Mouse (Mus musculus) heart, adult 2 months (tissue): ENCODE data around the gene Cpe. TPM values are rescaled to one million over a fixed set of nuclear protein-coding genes. Genes with fewer than 3 reads are reported as not detected.

ENCODE experiments used
- DNase-seq, 2 experiments: peaks; one replicate each; pipeline ENCODE4 v3.0.0; 2021
- H3K27ac ChIP-seq: fragments of 200-600 bp; 2 replicates; pipeline ENCODE4 v1.8.1; 2022
- H3K27me3 ChIP-seq: fragments of 200-500 bp; 2 replicates; pipeline ENCODE4 v1.6.1; 2012; ENCODE audit warnings: mild to moderate bottlenecking, low read length, inconsistent platforms, mixed read lengths; ENCODE audit not compliant: control insufficient read depth, insufficient read depth
- H3K36me3 ChIP-seq: fragments of 200-500 bp; 2 replicates; pipeline ENCODE4 v1.6.1; 2012; ENCODE audit warnings: low read length, inconsistent platforms; ENCODE audit not compliant: control insufficient read depth, insufficient read depth
- H3K4me1 ChIP-seq: fragments of 200-500 bp; 2 replicates; pipeline ENCODE4 v1.6.1; 2011; ENCODE audit warnings: low read length; ENCODE audit not compliant: control insufficient read depth, insufficient read depth
- H3K4me3 ChIP-seq: fragments of 200-600 bp; 2 replicates; pipeline ENCODE4 v1.8.1; 2022
- H3K79me2 ChIP-seq: fragments of 200-500 bp; replicated peaks from 2 replicates; pipeline ENCODE4 v1.6.1; 2012; ENCODE audit warnings: mild to moderate bottlenecking, inconsistent platforms, low read length, moderate library complexity, mixed read lengths; ENCODE audit not compliant: control insufficient read depth, insufficient read depth
- H3K9ac ChIP-seq: fragments of 200-500 bp; 2 replicates; pipeline ENCODE4 v1.6.1; 2012; ENCODE audit warnings: low read depth, mild to moderate bottlenecking, control low read depth, inconsistent platforms, low read length, mixed read lengths
- CTCF ChIP-seq: fragments of 200-600 bp; IDR thresholded peaks from 2 replicates; pipeline ENCODE4 v1.8.1; 2022; ENCODE audit warnings: antibody characterized with exemption, mild to moderate bottlenecking, moderate library complexity
- EP300 ChIP-seq: fragments of 200-500 bp; IDR thresholded peaks from 2 replicates; pipeline ENCODE4 v1.6.1; 2011; ENCODE audit warnings: low read depth, low read length, control low read depth; ENCODE audit not compliant: insufficient read depth
- POLR2A ChIP-seq: fragments of 200-500 bp; IDR thresholded peaks from 2 replicates; pipeline ENCODE4 v1.6.1; 2011; ENCODE audit warnings: mild to moderate bottlenecking, low read depth, low read length, control low read depth; ENCODE audit not compliant: insufficient read depth
- WGBS: fragments of 180-500 bp; shearing (Covaris S2); methylation state at CpG from one replicate; pipeline ENCODE4 v1.1.7; 2018; 5-methylcytosine and 5-hydroxymethylcytosine counted together
- intact Hi-C: fragments of 180-260 bp; cut with DNase I; formaldehyde crosslinking; loops from one replicate; pipeline ENCODE4 v1.15.1; 2025
- polyA plus RNA-seq: library from polyadenylated mRNA; depleted of rRNA; stranded (reverse); fragments of >200 nt; gene quantifications from 2 replicates; pipeline ENCODE4 v1.2.3, GENCODE M21; 2012
- total RNA-seq, 2 experiments: library from RNA; stranded (reverse); gene quantifications; 2 replicates each; pipeline ENCODE4 v1.2.3; 2021

Cpe gene
- total and polyA plus RNA-seq, 3 experiments: 112 to 256 (median 241) TPM

GRCm38 (mm10) chr8:64597042-64597970 lies 95.5 kb downstream of the Cpe start:
- no peak for TF ChIP-seq EP300
- TF ChIP-seq CTCF: peak; percentile 90
- TF ChIP-seq POLR2A: no peak
- Histone ChIP-seq H3K4me1 (no peaks in the 10 kb centered on the region), H3K4me3 (no peak overlapping the region), H3K36me3 (no peaks in the 10 kb centered on the region), H3K79me2 (no peaks in the 10 kb centered on the region), H3K27me3 (no peaks in the 10 kb centered on the region), H3K27ac (no peak overlapping the region), H3K9ac (no peak overlapping the region)
- intact Hi-C loops: no loop called here
- 44% methylated on average over 21 of the region's 21 CpGs for WGBS
- DNase-seq: peak; percentile 48 to 75

GRCm38 (mm10) chr8:64596396-64596795 lies 96.5 kb downstream of the Cpe start:
- TF ChIP-seq POLR2A: no peak
- no peak for TF ChIP-seq EP300
- TF ChIP-seq CTCF: no peak
- no peaks in the 10 kb centered on the region for H3K79me2 ChIP-seq
- H3K9ac ChIP-seq: no peak overlapping the region
- no peaks in the 10 kb centered on the region for H3K36me3 ChIP-seq
- H3K4me1 ChIP-seq: no peaks in the 10 kb centered on the region
- intact Hi-C loops: no loop called here
- H3K27ac ChIP-seq: no peak overlapping the region
- no peaks in the 10 kb centered on the region for H3K27me3 ChIP-seq
- DNase-seq: no peak
- no peak overlapping the region for H3K4me3 ChIP-seq
- WGBS: 74% methylated on average over 4 of the region's 4 CpGs

- no peak overlapping the region for H3K9ac ChIP-seq
- 92% methylated on average over 1 of the region's 1 CpGs for WGBS
- 0 out of 2 replicates have a peak, but pooled peaks cover 2% of the 10 kb centered on the region for H3K27me3 ChIP-seq
- H3K4me1 ChIP-seq: no peaks in the 10 kb centered on the region
- no peak for DNase-seq
- intact Hi-C loops: no loop called here
- no peak overlapping the region for H3K27ac ChIP-seq
- H3K4me3 ChIP-seq: no peak overlapping the region
- H3K36me3 ChIP-seq: no peaks in the 10 kb centered on the region
- no peaks in the 10 kb centered on the region for H3K79me2 ChIP-seq
- no peak for TF ChIP-seq POLR2A
- no peak for TF ChIP-seq EP300
- TF ChIP-seq CTCF: no peak
Observed at GRCm38 (mm10) chr8:64590456-64590855, 102.4 kb downstream of the Cpe start.

- no peak overlapping the region for H3K9ac ChIP-seq
- H3K36me3 ChIP-seq: no peaks in the 10 kb centered on the region
- H3K27ac ChIP-seq: no peak overlapping the region
- no peaks in the 10 kb centered on the region for H3K4me1 ChIP-seq
- no peak for DNase-seq
- WGBS: 61% methylated on average over 3 of the region's 3 CpGs
- intact Hi-C loops: no loop called here
- TF ChIP-seq POLR2A (no peak), CTCF (no peak), EP300 (no peak)
- H3K79me2 ChIP-seq: no peaks in the 10 kb centered on the region
- no peak overlapping the region for H3K4me3 ChIP-seq
- H3K27me3 ChIP-seq: 0 out of 2 replicates have a peak, but pooled peaks cover 2% of the 10 kb centered on the region
Observed at GRCm38 (mm10) chr8:64582887-64583286, 110.0 kb downstream of the Cpe start.

GRCm38 (mm10) chr8:64578221-64578620 lies 114.6 kb downstream of the Cpe start:
- H3K4me3 ChIP-seq: no peak overlapping the region
- 30% methylated on average over 8 of the region's 8 CpGs for WGBS
- H3K27ac ChIP-seq: no peak overlapping the region
- TF ChIP-seq POLR2A: no peak
- TF ChIP-seq EP300: no peak
- no peak for TF ChIP-seq CTCF
- H3K79me2 ChIP-seq: no peaks in the 10 kb centered on the region
- DNase-seq: no peak
- H3K27me3 ChIP-seq: no peaks in the 10 kb centered on the region
- intact Hi-C loops: no loop called here
- H3K9ac ChIP-seq: no peak overlapping the region
- no peaks in the 10 kb centered on the region for H3K36me3 ChIP-seq
- H3K4me1 ChIP-seq: no peaks in the 10 kb centered on the region

GRCm38 (mm10) chr8:64575001-64575400 lies 117.9 kb downstream of the Cpe start:
- DNase-seq: peak; percentile 5 to 23
- Histone ChIP-seq H3K27ac (no peak overlapping the region), H3K4me3 (no peak overlapping the region), H3K36me3 (no peaks in the 10 kb centered on the region), H3K27me3 (no peaks in the 10 kb centered on the region), H3K4me1 (no peaks in the 10 kb centered on the region), H3K9ac (no peak overlapping the region), H3K79me2 (no peaks in the 10 kb centered on the region)
- WGBS: 68% methylated on average over 9 of the region's 9 CpGs
- no peak for TF ChIP-seq EP300
- intact Hi-C loops: no loop called here
